Mouse (Mus musculus): ENCODE measurements around the gene Foxk2. TPM values are rescaled to one million over a fixed set of nuclear protein-coding genes. Genes with fewer than 3 reads are reported as not detected.

Gene Foxk2
- 8.4 and 8.6 TPM in 2 replicates for polyA plus RNA-seq (2014; fragmentation: Nextera tagmentation; extraction: Ambion mirVana)

DNA sequence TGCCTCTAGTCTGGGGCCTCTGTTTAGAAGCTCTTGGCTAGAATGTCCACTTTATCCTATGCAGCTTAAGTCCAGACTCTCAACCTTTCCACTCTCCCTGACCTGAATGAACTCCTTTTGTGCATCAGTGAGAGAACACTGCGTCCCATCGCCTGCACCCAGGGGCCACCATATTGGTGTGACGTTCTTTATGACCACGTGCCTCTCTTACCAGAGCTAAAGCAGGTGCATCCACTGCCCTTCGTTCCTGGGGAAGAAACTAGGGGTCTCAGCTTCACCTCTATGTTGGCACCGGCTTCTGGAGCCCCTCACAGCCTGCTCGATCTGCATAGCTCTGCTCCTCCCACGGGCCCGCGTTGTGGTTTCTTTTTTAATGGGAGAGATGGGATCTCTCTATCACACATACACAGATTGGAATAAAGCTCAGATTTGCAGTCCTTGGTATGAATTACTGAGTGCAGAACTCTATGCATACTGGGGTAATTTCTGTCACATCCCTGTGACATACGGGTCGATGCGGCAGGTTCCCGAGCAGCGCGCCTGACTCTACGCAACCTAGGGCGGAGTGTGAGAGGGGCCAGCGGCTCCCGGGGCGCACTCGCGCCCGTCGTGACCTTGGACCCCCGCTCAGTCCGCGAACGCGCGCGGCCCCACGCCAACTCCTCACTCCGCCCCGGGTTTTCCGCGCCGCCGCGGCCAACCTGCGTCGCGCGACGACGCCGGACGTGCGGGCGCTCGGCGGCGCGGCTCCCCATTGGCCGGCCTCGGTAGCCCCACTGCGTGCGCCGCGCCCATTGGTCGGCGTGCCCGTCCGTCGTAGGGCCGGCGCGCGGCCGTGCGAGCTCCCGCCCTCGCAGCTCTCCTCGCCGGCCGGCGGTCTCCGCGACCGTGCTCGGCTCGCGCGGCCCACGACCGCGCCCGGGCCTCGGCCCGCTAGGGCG lies at the start of gene Foxk2:
Foxk2 (plus strand) TSS at position 831 of the 941 bp plus-strand sequence.
- ATAC-seq (replicated peaks; ENCODE audit: insufficient number of reproducible peaks, low FRiP score, low TSS enrichment), result peak; percentile 95

DNA sequence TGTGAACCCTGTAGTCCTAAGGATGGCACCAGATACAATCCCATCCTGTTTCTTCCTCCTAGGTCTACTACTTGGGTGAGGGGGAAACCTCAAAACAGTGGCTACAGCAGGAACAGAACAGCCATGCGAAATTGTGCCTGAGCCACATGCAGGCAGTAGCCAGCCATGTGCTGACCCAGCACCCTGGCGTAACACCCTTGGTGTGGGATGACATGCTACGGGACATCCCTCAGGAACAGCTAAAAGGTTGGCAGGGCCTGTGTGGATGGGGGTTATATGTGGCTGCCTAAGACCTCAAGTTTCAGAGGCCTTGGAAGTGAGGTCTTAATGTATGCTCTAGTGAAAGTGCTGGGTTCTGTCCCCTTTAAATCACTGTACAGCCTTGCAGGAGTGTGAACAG lies 43.0 kb upstream of the Foxk2 start:
- H3K9ac ChIP-seq (ENCODE audit: low read depth, low read length), result no peak overlapping the region
- ATAC-seq (replicated peaks; ENCODE audit: insufficient number of reproducible peaks, low FRiP score, low TSS enrichment), result no peak
- no peak overlapping the region for H3K4me3 ChIP-seq (ENCODE audit: low read depth, low read length)
- H3K27ac ChIP-seq (ENCODE audit: low read depth, low read length), result no peak overlapping the region
- H3K4me1 ChIP-seq (ENCODE audit: control insufficient read depth, insufficient read depth, low read length), result no peaks in the 10 kb centered on the region
- peaks cover 8% of the 10 kb centered on the region for H3K36me3 ChIP-seq (ENCODE audit: control insufficient read depth, insufficient read depth, low read length)
- H3K9me3 ChIP-seq (replicated peaks; ENCODE audit: control insufficient read depth, low read length), result no peaks in the 10 kb centered on the region
- WGBS (ENCODE audit: insufficient replicate concordance), result 91% methylated on average over 3 of the region's 3 CpGs
- no peak overlapping the region for H3K4me2 ChIP-seq
- no peaks in the 10 kb centered on the region for H3K27me3 ChIP-seq (ENCODE audit: control insufficient read depth, insufficient read depth, low read length)

More for the DNA sequence above, at the start of gene Foxk2:
- Histone ChIP-seq H3K9me3 (replicated peaks; ENCODE audit: control insufficient read depth, low read length) (no peaks in the 10 kb centered on the region), H3K4me3 (ENCODE audit: low read depth, low read length) (peak within 1 kb of the TSS; percentile 94), H3K27ac (ENCODE audit: low read depth, low read length) (peak within 1 kb of the TSS; percentile 73), H3K27me3 (ENCODE audit: control insufficient read depth, insufficient read depth, low read length) (no peaks in the 10 kb centered on the region), H3K9ac (ENCODE audit: low read depth, low read length) (peak within 1 kb of the TSS; percentile 96), H3K36me3 (ENCODE audit: control insufficient read depth, insufficient read depth, low read length) (peaks cover 14% of the 10 kb centered on the region), H3K4me1 (ENCODE audit: control insufficient read depth, insufficient read depth, low read length) (peaks cover 7% of the 10 kb centered on the region; the same call in 1 of the 2 replicates), H3K4me2 (peak within 1 kb of the TSS; percentile 95)
- under 1% methylated on average over 74 of the region's 91 CpGs for WGBS (ENCODE audit: insufficient replicate concordance)

DNA sequence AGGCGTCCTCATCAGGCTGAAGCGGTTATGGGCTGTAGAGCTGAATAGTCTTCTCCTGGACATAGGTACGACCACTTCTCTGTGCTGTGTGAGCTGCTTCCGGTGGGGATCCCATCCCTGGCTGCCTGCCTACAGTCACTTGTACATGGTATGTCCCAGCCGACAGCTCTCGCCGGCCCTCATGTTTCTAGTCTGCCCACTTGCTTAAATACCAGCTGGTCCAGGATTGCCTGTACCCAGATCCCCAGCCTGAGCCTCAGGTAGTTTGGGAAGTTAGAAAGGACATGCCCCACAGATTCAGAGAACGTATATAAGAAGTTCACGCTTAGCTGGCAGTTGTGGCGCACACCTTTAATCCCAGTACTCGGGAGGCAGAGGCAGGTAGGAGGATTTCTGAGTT lies 40.0 kb upstream of the Foxk2 start:
- 85% methylated on average over 11 of the region's 11 CpGs for WGBS (ENCODE audit: insufficient replicate concordance)
- no peak for ATAC-seq (replicated peaks; ENCODE audit: insufficient number of reproducible peaks, low FRiP score, low TSS enrichment)
- no peaks in the 10 kb centered on the region for H3K27me3 ChIP-seq (ENCODE audit: control insufficient read depth, insufficient read depth, low read length)
- no peak overlapping the region for H3K27ac ChIP-seq (ENCODE audit: low read depth, low read length)
- H3K9me3 ChIP-seq (replicated peaks; ENCODE audit: control insufficient read depth, low read length), result no peaks in the 10 kb centered on the region
- H3K4me2 ChIP-seq, result no peak overlapping the region
- peaks cover 32% of the 10 kb centered on the region for H3K36me3 ChIP-seq (ENCODE audit: control insufficient read depth, insufficient read depth, low read length)
- H3K9ac ChIP-seq (ENCODE audit: low read depth, low read length), result no peak overlapping the region
- H3K4me3 ChIP-seq (ENCODE audit: low read depth, low read length), result no peak overlapping the region
- no peaks in the 10 kb centered on the region for H3K4me1 ChIP-seq (ENCODE audit: control insufficient read depth, insufficient read depth, low read length)

DNA sequence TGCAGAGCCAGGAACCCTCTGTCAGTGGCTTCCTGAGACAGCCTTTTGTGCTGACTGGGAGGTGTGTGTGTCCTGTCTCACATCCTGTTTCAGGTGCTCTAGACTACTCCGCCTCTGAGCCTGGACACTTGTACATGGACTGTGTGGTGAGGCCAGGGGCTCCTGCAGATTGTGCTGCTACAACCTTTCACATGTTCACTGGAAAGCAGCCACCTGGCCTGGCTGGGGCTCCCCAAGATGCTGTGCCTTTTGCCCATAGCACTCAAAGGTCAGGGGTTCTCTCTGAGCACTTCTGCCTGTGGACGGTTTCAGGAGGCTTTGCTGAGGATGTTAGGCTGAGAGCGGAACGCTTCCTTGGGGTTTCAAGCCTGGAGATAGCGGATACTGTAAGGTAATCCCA lies 39.0 kb upstream of the Foxk2 start:
- Histone ChIP-seq H3K9me3 (replicated peaks; ENCODE audit: control insufficient read depth, low read length) (no peaks in the 10 kb centered on the region), H3K27ac (ENCODE audit: low read depth, low read length) (no peak overlapping the region), H3K4me2 (no peak overlapping the region), H3K4me3 (ENCODE audit: low read depth, low read length) (no peak overlapping the region), H3K27me3 (ENCODE audit: control insufficient read depth, insufficient read depth, low read length) (no peaks in the 10 kb centered on the region), H3K9ac (ENCODE audit: low read depth, low read length) (no peak overlapping the region), H3K36me3 (ENCODE audit: control insufficient read depth, insufficient read depth, low read length) (peaks cover 36% of the 10 kb centered on the region), H3K4me1 (ENCODE audit: control insufficient read depth, insufficient read depth, low read length) (no peaks in the 10 kb centered on the region)
- 82% methylated on average over 5 of the region's 5 CpGs for WGBS (ENCODE audit: insufficient replicate concordance)
- ATAC-seq (replicated peaks; ENCODE audit: insufficient number of reproducible peaks, low FRiP score, low TSS enrichment), result no peak

DNA sequence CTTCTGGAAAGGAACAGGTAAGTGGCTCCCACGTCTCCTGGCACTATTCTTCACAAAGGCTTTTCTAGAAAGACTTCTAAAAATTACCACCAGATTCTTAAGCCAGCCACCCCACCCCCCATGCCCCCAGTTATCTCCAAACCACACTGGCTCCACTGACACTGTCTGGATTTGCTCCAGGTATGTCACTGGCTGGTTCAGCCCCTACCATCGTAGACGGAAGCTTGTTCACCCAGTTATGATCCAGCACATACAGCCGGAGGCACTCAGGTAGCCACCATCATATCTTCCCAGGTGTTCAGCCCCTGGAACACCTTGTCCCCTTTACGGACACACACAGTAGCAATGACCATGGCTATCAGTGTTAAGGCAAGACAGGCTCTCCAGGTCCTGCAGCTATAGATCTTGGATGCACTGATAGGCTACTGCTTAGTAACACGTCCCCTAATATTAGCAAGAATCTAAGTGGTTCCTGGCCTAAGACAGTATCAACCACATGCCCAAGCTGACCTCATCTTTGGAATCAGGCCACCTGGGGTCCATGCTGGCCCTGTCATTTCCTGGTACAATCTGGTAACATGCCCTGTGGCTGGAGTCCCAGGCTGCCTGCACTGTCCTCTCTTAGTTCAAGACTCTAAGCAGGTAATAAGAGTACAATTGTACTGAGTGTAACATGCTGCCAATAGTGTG lies 38.3 kb upstream of the Foxk2 start:
- Histone ChIP-seq H3K27ac (ENCODE audit: low read depth, low read length) (no peak overlapping the region), H3K27me3 (ENCODE audit: control insufficient read depth, insufficient read depth, low read length) (no peaks in the 10 kb centered on the region), H3K36me3 (ENCODE audit: control insufficient read depth, insufficient read depth, low read length) (peaks cover 36% of the 10 kb centered on the region), H3K4me1 (ENCODE audit: control insufficient read depth, insufficient read depth, low read length) (no peaks in the 10 kb centered on the region), H3K4me2 (no peak overlapping the region), H3K4me3 (ENCODE audit: low read depth, low read length) (no peak overlapping the region), H3K9me3 (replicated peaks; ENCODE audit: control insufficient read depth, low read length) (no peaks in the 10 kb centered on the region), H3K9ac (ENCODE audit: low read depth, low read length) (no peak overlapping the region)
- no peak for ATAC-seq (replicated peaks; ENCODE audit: insufficient number of reproducible peaks, low FRiP score, low TSS enrichment)
- WGBS (ENCODE audit: insufficient replicate concordance), result 77% methylated on average over 6 of the region's 6 CpGs

DNA sequence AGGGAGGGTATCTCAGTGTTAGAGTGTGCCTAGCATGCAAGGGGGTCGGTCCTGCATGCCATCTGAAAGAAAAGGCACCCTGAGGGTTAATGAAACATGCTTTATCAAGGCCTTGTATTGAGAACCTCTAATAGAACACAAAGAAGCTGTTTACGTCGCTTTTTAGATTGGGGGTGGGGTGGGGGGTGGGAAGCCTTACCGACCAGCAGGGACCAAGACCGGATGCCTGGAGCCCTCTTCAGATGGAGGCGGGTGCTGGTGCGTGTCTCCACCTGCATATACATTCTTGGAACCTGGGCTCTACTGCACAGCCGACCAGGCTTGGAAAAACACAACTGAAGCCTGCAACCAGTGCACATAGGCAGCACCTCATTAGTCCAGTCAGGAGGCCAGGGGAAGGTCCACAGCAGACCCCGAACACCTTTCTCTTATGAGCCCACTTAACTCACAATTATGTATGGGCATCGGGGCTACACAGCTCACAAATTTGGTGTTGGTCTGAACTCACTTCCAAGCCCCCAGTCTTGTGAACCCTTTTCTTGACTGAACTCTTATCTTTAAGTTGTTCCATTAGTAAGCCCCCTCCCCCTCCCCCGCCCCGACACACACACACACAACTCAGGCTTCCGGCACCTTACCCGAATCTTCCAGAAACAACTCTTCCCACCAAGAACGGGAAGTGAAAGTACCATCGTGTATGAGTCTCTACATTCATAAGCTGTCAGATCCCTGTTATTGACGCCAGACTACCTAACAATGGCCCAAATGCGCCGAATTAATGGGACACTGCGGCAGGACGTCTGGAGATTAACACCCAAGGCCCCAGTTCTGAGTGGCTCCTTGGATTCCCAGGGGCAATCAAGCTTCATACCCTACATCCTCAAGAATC lies 31.4 kb upstream of the Foxk2 start:
- 22% methylated on average over 21 of the region's 21 CpGs for WGBS (ENCODE audit: insufficient replicate concordance)

DNA sequence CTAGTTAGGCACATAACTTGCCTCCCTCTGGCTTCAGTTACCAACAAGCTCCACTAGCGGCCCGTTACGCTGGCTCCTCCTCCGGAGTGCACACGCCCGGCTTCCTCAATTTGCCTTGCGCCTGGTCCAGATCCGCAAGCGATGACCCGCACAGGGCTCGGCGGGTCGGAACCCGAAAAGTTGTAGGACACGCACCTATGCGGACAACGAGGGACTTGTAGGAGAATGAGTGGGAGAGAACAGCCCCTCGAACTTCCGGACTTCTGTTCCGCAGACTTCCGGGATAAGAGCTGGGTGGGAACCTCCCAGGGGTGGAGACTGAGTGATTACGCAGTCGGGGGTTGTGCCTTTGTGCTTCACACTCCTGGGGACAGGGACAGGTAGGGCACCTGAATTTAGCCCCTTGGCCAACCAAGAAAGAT lies 30.8 kb upstream of the Foxk2 start, which contains the start of gene Cybc1:
Cybc1 (minus strand) TSS at position 305 of the 422 bp plus-strand sequence.
- H3K36me3 ChIP-seq (ENCODE audit: control insufficient read depth, insufficient read depth, low read length), result peaks cover 9% of the 10 kb centered on the region
- peak within 1 kb of the TSS; percentile 89 for H3K4me3 ChIP-seq (ENCODE audit: low read depth, low read length)
- H3K4me1 ChIP-seq (ENCODE audit: control insufficient read depth, insufficient read depth, low read length), result peaks cover 13% of the 10 kb centered on the region
- H3K27me3 ChIP-seq (ENCODE audit: control insufficient read depth, insufficient read depth, low read length), result no peaks in the 10 kb centered on the region
- no peaks in the 10 kb centered on the region for H3K9me3 ChIP-seq (replicated peaks; ENCODE audit: control insufficient read depth, low read length)
- peak within 1 kb of the TSS; percentile 82 for H3K9ac ChIP-seq (ENCODE audit: low read depth, low read length)
- peak within 1 kb of the TSS; percentile 78 for H3K27ac ChIP-seq (ENCODE audit: low read depth, low read length)
- peak within 1 kb of the TSS; percentile 81 for H3K4me2 ChIP-seq
- WGBS (ENCODE audit: insufficient replicate concordance), result under 1% methylated on average over 23 of the region's 23 CpGs
- ATAC-seq (replicated peaks; ENCODE audit: insufficient number of reproducible peaks, low FRiP score, low TSS enrichment), result peak; percentile 76

More for the DNA sequence above, 31.4 kb upstream of the Foxk2 start:
- Histone ChIP-seq H3K4me1 (ENCODE audit: control insufficient read depth, insufficient read depth, low read length) (peaks cover 13% of the 10 kb centered on the region), H3K9me3 (replicated peaks; ENCODE audit: control insufficient read depth, low read length) (no peaks in the 10 kb centered on the region), H3K4me2 (peak overlapping the region; percentile 81), H3K27me3 (ENCODE audit: control insufficient read depth, insufficient read depth, low read length) (no peaks in the 10 kb centered on the region), H3K27ac (ENCODE audit: low read depth, low read length) (peak overlapping the region; percentile 78), H3K9ac (ENCODE audit: low read depth, low read length) (peak overlapping the region; percentile 82), H3K36me3 (ENCODE audit: control insufficient read depth, insufficient read depth, low read length) (peaks cover 15% of the 10 kb centered on the region), H3K4me3 (ENCODE audit: low read depth, low read length) (peak overlapping the region; percentile 89)
- ATAC-seq (replicated peaks; ENCODE audit: insufficient number of reproducible peaks, low FRiP score, low TSS enrichment), result no peak; the same call in 1 of the 2 replicates

DNA sequence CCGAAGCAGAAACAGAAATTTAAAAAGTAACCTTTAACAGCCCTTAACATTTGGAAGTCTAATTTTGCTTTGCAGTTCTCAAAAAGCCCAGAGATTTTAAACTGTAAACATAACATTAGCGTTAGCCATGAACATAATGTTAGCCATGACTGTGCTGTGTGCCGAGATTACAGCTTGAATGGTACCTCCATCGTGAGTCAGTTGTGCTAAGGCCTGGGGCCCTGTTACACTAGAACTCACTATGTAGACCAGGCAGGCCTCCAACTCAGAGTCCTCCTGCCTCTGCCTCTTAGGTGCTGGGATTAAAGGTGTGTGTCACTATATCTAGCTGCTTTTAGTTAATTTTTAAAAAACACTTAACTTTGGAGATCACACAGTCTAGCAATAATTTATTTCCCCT lies 28.6 kb upstream of the Foxk2 start:
- 70% methylated on average over 4 of the region's 4 CpGs for WGBS (ENCODE audit: insufficient replicate concordance)
- Histone ChIP-seq H3K4me2 (no peak overlapping the region), H3K36me3 (ENCODE audit: control insufficient read depth, insufficient read depth, low read length) (no peaks in the 10 kb centered on the region), H3K9ac (ENCODE audit: low read depth, low read length) (no peak overlapping the region), H3K4me3 (ENCODE audit: low read depth, low read length) (no peak overlapping the region), H3K4me1 (ENCODE audit: control insufficient read depth, insufficient read depth, low read length) (peaks cover 17% of the 10 kb centered on the region), H3K27ac (ENCODE audit: low read depth, low read length) (peak overlapping the region; percentile 68), H3K9me3 (replicated peaks; ENCODE audit: control insufficient read depth, low read length) (no peaks in the 10 kb centered on the region), H3K27me3 (ENCODE audit: control insufficient read depth, insufficient read depth, low read length) (no peaks in the 10 kb centered on the region)
- no peak for ATAC-seq (replicated peaks; ENCODE audit: insufficient number of reproducible peaks, low FRiP score, low TSS enrichment)

All from heart, embryonic 11.5 days (tissue).